Mouse (Mus musculus) cerebellum, adult 18-20 months (tissue): ENCODE results near the gene Micu2.

Experiments used
- DNase-seq, 2 experiments: peaks; one replicate each; pipeline ENCODE4 v3.0.0; 2021

Micu2 gene

GRCm38 (mm10) chr14:57890011-57890842 lies 108.8 kb downstream of the Micu2 start, which contains the start of gene Zdhhc20:
Gene Zdhhc20 (minus strand): TSS chr14:57890276.
- DNase-seq = peak; percentile 94 to 95

GRCm38 (mm10) chr14:57889541-57890010 lies 109.5 kb downstream of the Micu2 start:
- no peak for DNase-seq

DNA sequence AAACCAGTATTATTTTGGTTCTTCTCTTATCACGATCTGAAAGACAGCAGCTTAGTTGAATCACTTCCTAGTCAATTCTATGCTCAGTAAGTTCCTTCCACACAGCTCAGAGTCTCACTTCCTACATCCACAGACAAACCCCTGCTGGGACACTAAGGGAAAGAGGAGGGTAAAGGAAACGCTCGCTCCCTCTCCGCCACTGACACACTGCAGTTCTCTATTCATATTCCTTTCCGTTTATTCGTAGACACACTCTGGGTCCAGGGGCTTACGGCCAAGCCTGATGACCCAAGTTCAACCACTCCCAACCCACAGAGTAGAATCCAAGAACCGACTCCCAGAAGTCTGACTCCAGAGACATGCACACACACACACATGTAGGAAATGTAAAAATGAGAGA lies 111.9 kb downstream of the Micu2 start:
- DNase-seq = no peak

GRCm38 (mm10) chr14:57886032-57886431 lies 113.0 kb downstream of the Micu2 start:
- DNase-seq = no peak

DNA sequence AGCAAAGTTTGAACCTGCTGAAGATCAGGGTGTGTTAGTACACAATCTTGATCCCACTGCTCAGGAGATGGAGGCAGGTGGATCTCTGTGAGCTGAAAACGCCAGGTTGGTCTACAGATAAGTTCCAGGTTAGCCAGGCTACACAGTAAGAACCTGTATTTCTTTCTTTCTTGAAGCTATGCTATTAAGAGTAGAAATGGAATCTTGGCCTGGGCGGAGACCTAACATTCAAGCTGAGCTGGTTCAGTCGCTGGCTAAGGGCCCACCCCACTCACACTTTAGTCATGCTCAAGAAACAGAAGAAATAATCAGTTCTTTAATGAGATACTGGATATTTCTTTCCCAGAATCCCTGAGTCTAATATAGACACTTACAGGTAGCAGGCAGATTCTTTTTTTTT lies 115.7 kb downstream of the Micu2 start:
- no peak for DNase-seq

- DNase-seq = no peak
Measured at GRCm38 (mm10) chr14:57882720-57883119, 116.3 kb downstream of the Micu2 start.

DNA sequence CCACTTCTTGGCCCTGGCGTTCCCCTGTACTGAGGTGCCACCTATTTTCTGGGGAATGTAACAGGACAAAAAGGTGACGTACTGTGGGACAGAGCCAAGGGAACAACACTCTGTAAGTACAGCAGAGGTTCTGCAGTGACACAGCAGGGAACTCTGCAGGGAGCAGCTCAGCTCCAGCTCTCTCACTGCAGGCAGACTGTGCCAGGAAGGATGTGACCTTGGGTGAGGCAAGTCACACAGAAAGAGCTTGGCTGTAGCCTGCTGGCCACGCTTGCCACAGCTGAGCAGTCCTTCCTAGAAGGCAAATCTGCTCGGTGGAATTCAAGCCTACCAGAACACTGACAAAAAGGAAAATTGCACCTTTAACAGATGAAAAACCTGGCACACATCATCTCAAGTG lies 117.3 kb downstream of the Micu2 start:
- DNase-seq = peak; percentile 41 to 49

- no peak for DNase-seq
Measured at GRCm38 (mm10) chr14:57881074-57881473, 118.0 kb downstream of the Micu2 start.

GRCm38 (mm10) chr14:57877921-57878320 lies 121.1 kb downstream of the Micu2 start:
- no peak for DNase-seq

GRCm38 (mm10) chr14:57866676-57867276 lies 132.3 kb downstream of the Micu2 start:
- DNase-seq = peak; percentile 31 to 47
